Mouse (Mus musculus): ENCODE measurements around the gene Zmynd19. TPM values are rescaled to one million over a fixed set of nuclear protein-coding genes. Genes with fewer than 3 reads are reported as not detected.

Gene Zmynd19
- total RNA-seq, 2 experiments from 2014 or later: 43.5 to 45.5 TPM

GRCm38 (mm10) chr2:25003946-25004786 lies 54.6 kb downstream of the Zmynd19 start:
- DNase-seq (ENCODE audit: extremely low spot score in 1 of 2, low spot score in 2 of 2): no peak
- intact Hi-C loops (cut with DNase I): no loop called here

DNA sequence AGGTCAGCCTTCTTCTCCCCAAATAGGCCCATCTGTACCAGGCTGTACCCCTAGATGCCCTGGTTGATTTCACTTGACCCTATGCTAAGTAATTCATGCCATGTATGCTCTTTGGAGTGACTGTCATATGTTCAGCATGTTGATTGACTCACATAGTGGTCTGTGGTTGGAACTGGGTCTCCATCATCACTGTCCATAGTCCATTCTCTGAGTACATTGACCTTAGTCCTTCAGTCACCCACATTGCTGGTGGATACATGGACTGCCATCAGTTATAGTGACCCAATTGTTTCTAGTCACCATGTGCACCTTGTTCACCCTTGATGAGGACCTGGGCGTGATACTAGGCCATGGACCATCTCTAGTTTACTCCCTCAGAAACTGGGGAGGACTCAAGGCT lies 57.2 kb downstream of the Zmynd19 start:
- intact Hi-C loops (cut with DNase I): no loop called here
- no peak for DNase-seq (ENCODE audit: extremely low spot score in 1 of 2, low spot score in 2 of 2)

GRCm38 (mm10) chr2:25008250-25008649 lies 58.7 kb downstream of the Zmynd19 start:
- DNase-seq (ENCODE audit: extremely low spot score in 1 of 2, low spot score in 2 of 2): no peak
- intact Hi-C loops (cut with DNase I): no loop called here

Small RNA genes lying within 50 kb of the gene (microRNA-seq; reads per million reads assigned to microRNA genes)
- not detected for gene Gm22875

Other genes with a start within 250 kb of the Zmynd19 start
- 100 to 1,000 TPM; 123 to 128 TPM for gene Cacna1b, start 186.6 kb upstream of the Zmynd19 start, total RNA-seq (2021)
- 10 to 100 TPM; 59.4 to 76.6 TPM for gene Ehmt1, start 30.2 kb upstream of the Zmynd19 start, total RNA-seq (2021)
- 10 to 100 TPM; 27.6 to 30.6 TPM for gene Arrdc1, start 14.5 kb upstream of the Zmynd19 start, total RNA-seq (2021)
- 10 to 100 TPM; 35.0 to 35.1 TPM for gene Dph7, start 12.6 kb downstream of the Zmynd19 start, total RNA-seq (2021)
- 10 to 100 TPM; 83.8 to 84.2 TPM for gene Mrpl41, start 25.3 kb downstream of the Zmynd19 start, total RNA-seq (2021)
- 10 to 100 TPM in 1 of 2 experiments, 1 to 10 TPM in 1; 8.7 to 12.3 TPM for gene Pnpla7, start 26.2 kb downstream of the Zmynd19 start, total RNA-seq (2021)
- 100 to 1,000 TPM; 566 to 585 TPM for gene Nsmf, start 104.6 kb downstream of the Zmynd19 start, total RNA-seq (2021)
- not detected for gene Entpd8, start 130.5 kb downstream of the Zmynd19 start, total RNA-seq (2021)
- not detected for gene Noxa1, start 145.4 kb downstream of the Zmynd19 start, total RNA-seq (2021)
- gene Nrarp, start 231.0 kb downstream of the Zmynd19 start, total RNA-seq (2021): 10 to 100 TPM; 34.5 to 41.9 TPM
- 1 to 10 TPM; 1.8 to 1.9 TPM for gene Tor4a, start 247.1 kb downstream of the Zmynd19 start, total RNA-seq (2021)